Mouse (Mus musculus) cerebellum, adult 11-12 months (tissue): Measurements from ENCODE around the gene Fgd3.

Source experiments
- DNase-seq: peaks from one replicate; pipeline ENCODE4 v3.0.0; 2022

Fgd3 gene

GRCm38 (mm10) chr13:49247740-49248466 is 72.2 kb downstream of the Fgd3 start:
- no peak for DNase-seq

- DNase-seq, result no peak
Observed at GRCm38 (mm10) chr13:49247232-49247739, 72.8 kb downstream of the Fgd3 start.

GRCm38 (mm10) chr13:49246626-49247025 is 73.5 kb downstream of the Fgd3 start:
- no peak for DNase-seq

GRCm38 (mm10) chr13:49246011-49246410 is 74.1 kb downstream of the Fgd3 start:
- DNase-seq, result no peak

GRCm38 (mm10) chr13:49245251-49245650 is 74.9 kb downstream of the Fgd3 start:
- DNase-seq, result no peak

GRCm38 (mm10) chr13:49243492-49243891 is 76.6 kb downstream of the Fgd3 start:
- DNase-seq, result no peak

GRCm38 (mm10) chr13:49242321-49243065 is 77.6 kb downstream of the Fgd3 start:
- DNase-seq, result no peak

- no peak for DNase-seq
Observed at GRCm38 (mm10) chr13:49238737-49239136, 81.4 kb downstream of the Fgd3 start.

- DNase-seq, result no peak
Observed at GRCm38 (mm10) chr13:49237617-49238016, 82.5 kb downstream of the Fgd3 start.

- no peak for DNase-seq
Observed at GRCm38 (mm10) chr13:49234711-49235110, 85.4 kb downstream of the Fgd3 start.

- no peak for DNase-seq
Observed at GRCm38 (mm10) chr13:49233792-49234572, 86.1 kb downstream of the Fgd3 start.

- no peak for DNase-seq
Observed at GRCm38 (mm10) chr13:49225633-49226032, 94.5 kb downstream of the Fgd3 start.

- DNase-seq, result no peak
Observed at GRCm38 (mm10) chr13:49225159-49225558, 95.0 kb downstream of the Fgd3 start.

- no peak for DNase-seq
Observed at GRCm38 (mm10) chr13:49224729-49225128, 95.4 kb downstream of the Fgd3 start.

- no peak for DNase-seq
Observed at GRCm38 (mm10) chr13:49224314-49224713, 95.8 kb downstream of the Fgd3 start.

GRCm38 (mm10) chr13:49220912-49221311 is 99.2 kb downstream of the Fgd3 start:
- DNase-seq, result no peak

GRCm38 (mm10) chr13:49219367-49219766 is 100.7 kb downstream of the Fgd3 start:
- DNase-seq, result no peak

- DNase-seq, result no peak
Observed at GRCm38 (mm10) chr13:49218651-49219050, 101.5 kb downstream of the Fgd3 start.

- no peak for DNase-seq
Observed at GRCm38 (mm10) chr13:49216808-49217561, 103.1 kb downstream of the Fgd3 start.

GRCm38 (mm10) chr13:49216220-49216552 is 103.9 kb downstream of the Fgd3 start:
- no peak for DNase-seq

GRCm38 (mm10) chr13:49215504-49216219 is 104.4 kb downstream of the Fgd3 start, which contains the start of gene Card19:
Gene Card19, minus strand, starts transcription at chr13:49216037.
- peak; percentile 91 for DNase-seq

- DNase-seq, result no peak
Observed at GRCm38 (mm10) chr13:49215128-49215503, 105.0 kb downstream of the Fgd3 start.
